Mouse (Mus musculus) embryonic facial prominence, embryonic 11.5 days (tissue): Measurements from ENCODE around the gene Prkaa2. TPM values are rescaled to one million over a fixed set of nuclear protein-coding genes. Genes with fewer than 3 reads are reported as not detected.

Source experiments
- ATAC-seq: fragments of 200-750 bp; cut with Nextera tagmentation; replicated peaks from 2 replicates; pipeline ENCODE4 v1.8.0; 2017; ENCODE audit warnings: low read depth; ENCODE audit not compliant: insufficient number of reproducible peaks, low FRiP score, low TSS enrichment
- DNase-seq: peaks from one replicate; pipeline ENCODE4 v3.0.0-alpha.2; 2015; ENCODE audit warnings: low spot score
- H3K27ac ChIP-seq: fragments of 300-500 bp; sonication (generic); replicated peaks from 2 replicates; pipeline ENCODE4 v1.5.1; 2014; ENCODE audit warnings: mild to moderate bottlenecking, low read depth, low read length, control low read depth
- H3K27me3 ChIP-seq: fragments of 300-500 bp; sonication (generic); 2 replicates; pipeline ENCODE4 v1.6.1; 2014; ENCODE audit warnings: mild to moderate bottlenecking, low read length, moderate library complexity, mixed read lengths; ENCODE audit not compliant: control insufficient read depth, insufficient read depth
- H3K36me3 ChIP-seq: fragments of 300-500 bp; sonication (generic); replicated peaks from 2 replicates; pipeline ENCODE4 v1.6.1; 2014; ENCODE audit warnings: low read depth, mild to moderate bottlenecking, low read length, moderate library complexity, mixed read lengths; ENCODE audit not compliant: control insufficient read depth, insufficient read depth
- H3K4me1 ChIP-seq: fragments of 300-500 bp; sonication (generic); 2 replicates; pipeline ENCODE4 v1.6.1; 2014; ENCODE audit warnings: low read length, mixed read lengths; ENCODE audit not compliant: control insufficient read depth, insufficient read depth
- H3K4me2 ChIP-seq: fragments of 300-500 bp; sonication (generic); 2 replicates; pipeline ENCODE4 v1.6.1; 2014; ENCODE audit warnings: low read depth, mild to moderate bottlenecking, control low read depth, low read length, moderate library complexity
- H3K4me3 ChIP-seq: fragments of 300-500 bp; sonication (generic); 2 replicates; pipeline ENCODE4 v1.5.1; 2014; ENCODE audit warnings: low read depth, low read length, control low read depth
- H3K9ac ChIP-seq: fragments of 300-500 bp; sonication (generic); replicated peaks from 2 replicates; pipeline ENCODE4 v1.6.1; 2014; ENCODE audit warnings: mild to moderate bottlenecking, control low read depth, low read length
- H3K9me3 ChIP-seq: fragments of 300-500 bp; sonication (generic); replicated peaks from 2 replicates; pipeline ENCODE4 v1.6.1; 2016; ENCODE audit warnings: mild to moderate bottlenecking, low read length, inconsistent platforms, mixed read lengths; ENCODE audit not compliant: control insufficient read depth
- WGBS: fragments of 180-500 bp; shearing (Covaris S2); extraction: QIAGEN DNeasy Blood & Tissue Kit; methylation state at CpG from one replicate; pipeline ENCODE4 v1.1.7; 2014; 5-methylcytosine and 5-hydroxymethylcytosine counted together
- polyA plus RNA-seq: library from polyadenylated mRNA; unstranded; fragments of >200 nt; fragmentation: Nextera tagmentation; extraction: Ambion mirVana; gene quantifications from 2 replicates; pipeline ENCODE4 v1.2.1, GENCODE M21; 2014

Prkaa2 gene
- polyA plus RNA-seq, 1 experiment from 2014 or later = 1.5 TPM

GRCm38 (mm10) chr4:104988102-104988501, 121.6 kb downstream of the Prkaa2 start:
- Histone ChIP-seq H3K9ac (no peak overlapping the region), H3K4me2 (no peak overlapping the region), H3K4me3 (no peak overlapping the region), H3K9me3 (no peaks in the 10 kb centered on the region), H3K4me1 (no peaks in the 10 kb centered on the region), H3K36me3 (no peaks in the 10 kb centered on the region), H3K27ac (no peak overlapping the region), H3K27me3 (no peaks in the 10 kb centered on the region)
- WGBS = 84% methylated on average over 5 of the region's 5 CpGs
- DNase-seq (no peak), ATAC-seq (no peak)

GRCm38 (mm10) chr4:104987631-104988030, 122.1 kb downstream of the Prkaa2 start:
- no peak overlapping the region for H3K27ac ChIP-seq
- H3K9ac ChIP-seq = no peak overlapping the region
- no peaks in the 10 kb centered on the region for H3K4me1 ChIP-seq
- H3K9me3 ChIP-seq = no peaks in the 10 kb centered on the region
- H3K36me3 ChIP-seq = no peaks in the 10 kb centered on the region
- no peak overlapping the region for H3K4me3 ChIP-seq
- DNase-seq (no peak), ATAC-seq (no peak)
- 83% methylated on average over 7 of the region's 7 CpGs for WGBS
- no peak overlapping the region for H3K4me2 ChIP-seq
- H3K27me3 ChIP-seq = no peaks in the 10 kb centered on the region

GRCm38 (mm10) chr4:104985960-104986632, 123.6 kb downstream of the Prkaa2 start:
- no peaks in the 10 kb centered on the region for H3K9me3 ChIP-seq
- no peaks in the 10 kb centered on the region for H3K4me1 ChIP-seq
- H3K27ac ChIP-seq = no peak overlapping the region
- no peak overlapping the region for H3K4me3 ChIP-seq
- DNase-seq = no peak
- 81% methylated on average over 5 of the region's 5 CpGs for WGBS
- ATAC-seq = no peak
- no peak overlapping the region for H3K4me2 ChIP-seq
- no peaks in the 10 kb centered on the region for H3K27me3 ChIP-seq
- no peaks in the 10 kb centered on the region for H3K36me3 ChIP-seq
- H3K9ac ChIP-seq = no peak overlapping the region

Other genes starting within 250 kb of the Prkaa2 start
- not detected in 2 replicates for gene C8a, start 233.5 kb downstream of the Prkaa2 start, polyA plus RNA-seq
- 0.29 and 0.49 TPM in 2 replicates for gene Fyb2, start 196.4 kb downstream of the Prkaa2 start, polyA plus RNA-seq
- 73.5 and 79.3 TPM in 2 replicates for gene Plpp3, start 47.5 kb upstream of the Prkaa2 start, polyA plus RNA-seq